Mouse (Mus musculus) hematopoietic stem cell, adult 5-6 weeks (primary cell): Measurements from ENCODE around the gene Zcchc9. TPM values are rescaled to one million over a fixed set of nuclear protein-coding genes. Genes with fewer than 3 reads are reported as not detected.
A peak's percentile ranks its signal among the peaks of the same experiment; 100 is the strongest.

Experiments
- ATAC-seq, 2 experiments: fragments of 125-278 bp in 1 of 2; replicated peaks in 1 of 2; 2 replicates each; pipeline ENCODE4 v1.8.0; 2016 to 2017; ENCODE audit warnings: inconsistent platforms in 2 of 2, mild to moderate bottlenecking in 2 of 2, moderate number of reproducible peaks in 2 of 2, low read depth in 1 of 2, moderate TSS enrichment in 1 of 2; ENCODE audit not compliant: low FRiP score in 2 of 2, poor library complexity in 2 of 2, severe bottlenecking in 2 of 2, insufficient read depth in 1 of 2, low TSS enrichment in 1 of 2
- total RNA-seq: library from RNA; stranded (forward); fragments of 172-1452, 232-1000 nt; gene quantifications from 2 replicates; pipeline ENCODE4 v1.2.3, GENCODE M21; 2017

Zcchc9 gene
- total RNA-seq: 41.1 and 63.4 TPM in 2 replicates

DNA sequence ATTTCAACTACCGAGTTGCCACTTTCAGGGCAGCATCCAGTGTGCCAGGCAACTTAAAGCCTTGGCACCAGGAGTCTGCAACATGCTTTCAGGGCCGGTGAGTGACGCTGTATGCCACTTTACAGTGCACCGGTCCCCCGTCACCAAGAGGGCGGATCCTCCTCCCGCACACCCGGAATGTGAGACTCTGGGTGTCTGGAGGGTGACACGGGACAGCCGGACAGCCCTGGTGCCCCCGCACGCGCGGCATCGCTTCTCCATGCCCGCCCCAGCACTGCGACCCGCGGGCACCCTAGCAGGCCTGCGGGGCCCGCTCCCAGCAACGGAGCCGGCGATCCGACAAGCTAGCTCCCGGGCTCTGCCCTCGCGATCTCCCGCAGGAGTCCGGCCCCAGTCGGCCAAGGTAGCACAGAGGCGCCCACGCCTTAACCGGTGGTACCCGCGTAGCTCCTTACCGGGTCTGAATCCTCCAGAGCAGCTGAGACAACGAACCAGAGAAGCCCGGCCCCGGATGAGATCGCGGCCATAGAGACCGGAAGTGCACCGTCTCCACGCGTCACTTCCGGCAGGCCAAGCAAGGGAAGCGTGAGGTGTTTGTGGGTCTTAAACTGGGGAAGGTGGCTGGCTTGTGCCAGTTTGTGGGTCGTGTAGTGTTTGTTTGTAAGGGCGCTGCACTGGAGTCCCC is at the start of gene Zcchc9:
TSS of gene Zcchc9 (minus strand) at position 551 of the 685 bp plus-strand sequence.
- peak; percentile 97 to 98 for ATAC-seq

DNA sequence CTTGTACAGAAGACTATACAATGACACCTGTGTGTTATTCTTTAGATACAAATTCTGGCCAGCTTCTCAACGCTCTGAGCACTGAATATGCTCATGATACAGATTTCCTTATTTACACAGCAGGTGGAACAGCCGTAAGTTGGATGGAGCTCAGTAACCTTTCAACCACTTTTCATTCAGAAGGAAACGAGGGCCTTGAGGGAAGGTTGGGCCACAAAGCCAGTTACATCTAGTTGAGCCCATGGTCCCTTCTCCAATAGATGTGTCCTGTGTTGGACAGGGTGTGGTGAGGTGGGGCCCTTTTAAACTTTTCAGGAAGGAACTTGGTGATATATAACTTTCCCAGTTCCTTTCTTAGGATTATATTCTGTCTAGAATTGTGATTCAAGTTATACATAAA is 46.9 kb upstream of the Zcchc9 start:
- no peak for ATAC-seq

GRCm38 (mm10) chr13:91827876-91828275 is 20.4 kb upstream of the Zcchc9 start:
- ATAC-seq: no peak

- ATAC-seq: no peak
These were observed 18.6 kb upstream of the Zcchc9 start for GRCm38 (mm10) chr13:91826066-91826465.

GRCm38 (mm10) chr13:91824845-91825550 is 17.5 kb upstream of the Zcchc9 start:
- ATAC-seq: no peak

DNA sequence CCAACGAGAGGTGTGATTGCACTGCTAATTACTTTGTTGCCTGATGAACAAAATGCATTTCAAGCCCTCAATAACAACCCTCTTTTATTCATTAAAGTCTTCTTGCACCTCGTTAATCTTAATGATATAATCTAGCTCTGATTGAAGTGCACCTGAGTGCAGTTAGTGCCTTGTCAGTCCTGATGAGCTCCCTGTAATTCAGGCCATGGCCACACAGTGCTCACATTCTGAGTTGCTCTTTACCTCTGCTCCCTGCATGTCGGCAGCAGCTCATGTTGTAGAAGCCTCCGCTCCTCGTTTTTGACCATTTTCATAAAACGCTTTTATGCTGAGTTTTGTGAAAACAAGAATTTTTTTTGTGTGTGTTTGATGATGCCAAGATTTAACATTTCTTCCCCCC is 16.2 kb upstream of the Zcchc9 start:
- ATAC-seq: no peak

GRCm38 (mm10) chr13:91814670-91815069 is 7.2 kb upstream of the Zcchc9 start:
- no peak for ATAC-seq

DNA sequence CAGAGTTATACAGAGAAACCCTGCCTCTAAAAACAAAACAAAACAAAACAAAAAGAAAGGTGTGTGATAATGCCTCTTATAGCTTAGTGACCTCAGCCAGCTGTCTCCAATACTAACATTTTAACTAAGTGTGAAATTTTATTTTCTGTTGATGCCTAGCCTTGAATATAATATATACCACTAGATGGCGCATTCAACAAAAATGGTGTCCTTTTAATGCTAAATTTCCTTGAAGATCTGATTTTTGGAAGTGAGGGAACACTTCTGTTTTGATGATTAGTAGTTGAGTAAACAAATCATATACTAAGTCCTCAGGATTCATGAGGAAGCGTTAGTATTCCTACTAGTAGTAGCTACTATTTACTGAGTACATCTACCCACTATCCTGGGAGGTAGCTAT is 2.0 kb upstream of the Zcchc9 start:
- ATAC-seq: no peak

GRCm38 (mm10) chr13:91807874-91808575 is 520 bp upstream of the Zcchc9 start:
- ATAC-seq: peak; percentile 23 to 30; a peak in 1 of 4 replicates

GRCm38 (mm10) chr13:91801726-91802125 is 5.8 kb downstream of the Zcchc9 start:
- ATAC-seq: no peak

DNA sequence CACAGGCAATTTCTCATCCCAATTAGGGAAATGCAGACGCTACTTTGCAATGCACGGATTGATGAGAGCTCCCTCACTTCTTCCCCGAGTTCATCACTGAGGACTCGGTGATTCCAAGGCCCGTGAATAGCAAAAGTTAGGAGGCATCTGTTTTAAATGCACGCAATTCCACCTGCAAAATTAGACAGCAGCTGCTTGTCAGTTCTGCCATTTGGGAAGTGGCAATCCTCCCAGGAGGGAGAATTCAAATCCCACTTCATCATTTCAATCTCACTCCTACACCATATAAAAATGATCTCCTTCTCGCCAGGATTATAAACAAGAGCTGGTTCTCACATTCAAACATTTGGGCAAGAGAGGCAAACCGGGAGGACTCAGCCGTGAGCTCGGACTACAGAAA is 10.1 kb downstream of the Zcchc9 start:
- ATAC-seq: no peak

GRCm38 (mm10) chr13:91796916-91797315 is 10.6 kb downstream of the Zcchc9 start:
- no peak for ATAC-seq

DNA sequence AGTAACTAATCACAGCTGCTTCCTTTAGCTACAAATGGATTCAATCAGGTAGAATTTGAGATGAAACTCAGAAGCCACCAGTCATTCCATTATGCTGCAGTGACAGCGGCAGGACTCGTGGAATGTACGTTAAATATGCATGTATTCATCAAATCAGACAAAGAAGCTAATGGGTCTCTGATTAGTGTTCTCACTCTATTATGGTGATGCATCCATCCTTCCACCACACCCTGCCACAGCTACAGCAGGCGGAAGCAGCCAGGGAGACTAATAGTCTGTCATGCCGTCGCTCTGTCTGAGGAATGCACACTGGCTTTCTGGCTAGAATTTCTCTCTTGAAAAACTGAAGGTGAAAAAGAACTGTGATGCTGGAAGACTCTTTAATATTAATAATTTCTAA is 11.5 kb downstream of the Zcchc9 start:
- no peak for ATAC-seq

GRCm38 (mm10) chr13:91795593-91795992 is 11.9 kb downstream of the Zcchc9 start:
- ATAC-seq: no peak

- ATAC-seq: no peak
These were observed 12.5 kb downstream of the Zcchc9 start for GRCm38 (mm10) chr13:91794926-91795436.

DNA sequence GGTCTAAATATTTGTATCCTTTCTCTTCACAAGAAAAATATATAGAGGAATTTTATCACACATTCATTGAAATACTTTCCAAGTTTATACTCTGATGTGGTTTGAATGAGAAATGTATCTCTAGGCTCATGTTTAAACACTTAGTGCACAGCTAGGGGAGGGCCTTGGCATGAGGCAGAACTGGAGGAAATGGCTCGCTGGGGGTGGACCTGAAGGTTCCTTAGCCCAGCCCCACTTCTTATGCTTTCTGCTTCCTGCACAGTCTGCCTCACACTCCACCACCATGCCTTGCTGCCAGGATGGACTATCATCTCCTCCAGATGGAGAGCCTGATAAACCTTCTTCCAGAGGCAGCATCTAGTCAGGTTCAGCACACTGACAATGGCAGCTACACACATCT is 15.5 kb downstream of the Zcchc9 start:
- ATAC-seq: no peak

GRCm38 (mm10) chr13:91779892-91780291 is 27.6 kb downstream of the Zcchc9 start:
- peak; percentile 32 to 87 for ATAC-seq

- ATAC-seq: no peak
These were observed 29.4 kb downstream of the Zcchc9 start for GRCm38 (mm10) chr13:91778092-91778491.
